ENCODE assay signal across 20 mouse cellular contexts in the genomic region with DNA sequence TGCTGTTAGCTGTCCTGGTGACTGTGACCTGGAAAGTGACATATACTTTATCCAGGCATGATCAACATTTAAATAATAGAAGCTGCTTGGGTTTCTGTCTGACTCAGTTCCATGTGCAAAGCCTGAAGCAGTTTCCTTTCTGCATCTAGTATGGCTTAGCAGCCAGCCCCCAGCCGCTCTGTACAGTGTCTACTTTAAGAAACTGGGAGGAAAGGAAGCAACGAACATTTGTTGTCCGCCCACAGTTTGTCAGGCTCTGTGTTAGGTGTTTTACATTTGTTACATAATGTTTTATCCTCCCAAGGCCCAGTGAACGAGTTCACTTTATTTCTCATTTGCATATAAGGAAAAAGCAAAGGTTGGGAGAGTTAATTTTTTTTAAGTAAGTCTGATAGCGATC. TPM values are rescaled to one million over a fixed set of nuclear protein-coding genes. Genes with fewer than 3 reads are reported as not detected.
DNase-seq lines count a peak whose midpoint lies in the region; TF ChIP-seq lines count a peak whose summit lies in the region.
"Had no signal": no experiment of that assay in that cellular context is flagged by ENCODE, and none has a peak within 500 bp of the region (broad histone marks: within the 10 kb centered on the region; RNA-seq: fewer than 3 reads in every experiment).

No protein-coding gene starts in this region.

- no peak for TF ChIP-seq CTCF in layer of hippocampus, adult 2 months (conservative IDR thresholded peaks at IDR 0.05)

- H3K27ac ChIP-seq in layer of hippocampus, adult 2 months: peak overlapping the region; percentile 51; the same call in 1 of the 2 replicates
- H3K27ac ChIP-seq: heart, embryonic 15.5 days; limb, embryonic 10.5 days had no signal

- no peak overlapping the region for H3K4me3 ChIP-seq in layer of hippocampus, adult 2 months
- H3K4me3 ChIP-seq: heart, embryonic 15.5 days; limb, embryonic 10.5 days had no signal

- DNase-seq in layer of hippocampus, adult 2 months (ENCODE audit: low spot score in 2 of 2): peak in 1 of 2 experiments; percentile 76
- no peak for DNase-seq in layer of hippocampus, adult 9-10 months (ENCODE audit: low spot score)
- DNase-seq in frontal cortex, postnatal 36 days (ENCODE audit: low spot score in 2 of 2): peak; percentile 72 to 91
- DNase-seq in left cerebral cortex, adult 9 months (ENCODE audit: low spot score in 2 of 2): peak; percentile 83 to 88
- peak; percentile 59 for DNase-seq in right cerebral cortex, postnatal 14 days
- DNase-seq in lung, postnatal 36 days: no peak
- DNase-seq in c-Kit-positive CD71-positive TER-119-positive erythroid progenitor cells, embryonic 14.5 days (ENCODE audit: low spot score): no peak
- DNase-seq in T-cell, adult 2 months (ENCODE audit: low spot score): no peak
- DNase-seq: adrenal gland, postnatal 10 days; cerebellum, adult 11 months; cerebellum, postnatal 14 days; gastrocnemius, postnatal 25 days; kidney, adult 11 months; kidney, postnatal 14 days; liver, postnatal 0 days; lung, postnatal 10 days; midbrain, embryonic 14.5 days; thymus, adult 18-20 months had no signal

RNA-seq across cellular contexts. Expression of a gene that starts 16.2 kb away (rescaled TPM):
- total RNA-seq in layer of hippocampus, adult 2 months (2021): 100 to 1,000 TPM; 307 to 310 TPM

Comparison
In these comparisons a context has a peak if more than half of its experiments do, and no peak if none do; other contexts are left out.
1. DNase-seq: peak in frontal cortex, postnatal 36 days (2 of 2), left cerebral cortex, adult 9 months (2 of 2) and right cerebral cortex, postnatal 14 days (single experiment); none in layer of hippocampus, adult 9-10 months (single experiment), lung, postnatal 36 days (single experiment), c-Kit-positive CD71-positive TER-119-positive erythroid progenitor cells, embryonic 14.5 days (single experiment) and T-cell, adult 2 months (single experiment).